Mouse (Mus musculus): ENCODE measurements at regions not wholly inside any gene's neighbourhood (a gene's known extent, or its start where the extent isn't known, plus 50 kb on each side); places are given as distances from the start of the nearest gene placed in this dataset.
A peak's percentile ranks its signal among the peaks of the same experiment; 100 is the strongest.

DNA sequence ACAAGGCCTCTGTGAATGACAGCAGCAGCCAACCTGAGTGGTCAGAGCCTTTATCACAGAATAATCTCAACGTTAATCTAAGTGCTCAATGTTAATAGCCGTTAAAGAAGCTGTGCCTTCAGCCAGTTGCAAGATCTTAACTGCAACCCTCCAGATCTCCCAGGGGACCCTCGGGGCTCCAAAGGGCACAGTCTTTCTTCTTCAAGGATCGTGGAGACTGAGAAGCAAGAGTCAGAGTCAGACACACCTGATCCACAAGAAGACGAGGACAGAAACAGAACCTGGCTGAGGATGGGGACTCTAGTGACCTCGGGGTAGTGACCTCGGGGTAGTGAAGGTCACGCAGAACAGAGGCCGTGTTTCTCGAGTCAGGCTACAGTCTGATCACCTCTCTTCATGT lies 206.0 kb downstream of the Sptssa start:
- DNase-seq (ENCODE audit: low spot score): no peak

DNA sequence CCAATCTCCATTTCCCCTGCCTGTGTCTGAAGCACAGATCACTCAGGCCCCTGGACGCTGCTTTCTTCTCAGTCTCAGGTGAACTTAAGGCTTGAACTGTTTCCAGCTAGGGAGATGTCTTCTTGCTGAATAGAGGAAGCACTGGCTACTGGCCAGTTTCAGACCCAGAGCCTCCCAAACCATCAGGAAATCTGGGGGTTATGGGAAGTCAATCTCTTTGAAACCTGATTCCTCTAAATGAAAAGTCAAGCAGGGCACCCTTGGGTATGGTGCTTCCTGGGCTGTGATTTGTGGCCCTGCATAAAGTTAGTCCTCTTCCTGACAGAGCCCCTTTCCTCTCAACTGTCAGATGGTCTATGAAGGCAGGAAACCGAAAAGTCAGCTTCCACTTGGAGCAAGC lies 208.2 kb downstream of the Sptssa start:
- no peak for DNase-seq (ENCODE audit: low spot score)

DNA sequence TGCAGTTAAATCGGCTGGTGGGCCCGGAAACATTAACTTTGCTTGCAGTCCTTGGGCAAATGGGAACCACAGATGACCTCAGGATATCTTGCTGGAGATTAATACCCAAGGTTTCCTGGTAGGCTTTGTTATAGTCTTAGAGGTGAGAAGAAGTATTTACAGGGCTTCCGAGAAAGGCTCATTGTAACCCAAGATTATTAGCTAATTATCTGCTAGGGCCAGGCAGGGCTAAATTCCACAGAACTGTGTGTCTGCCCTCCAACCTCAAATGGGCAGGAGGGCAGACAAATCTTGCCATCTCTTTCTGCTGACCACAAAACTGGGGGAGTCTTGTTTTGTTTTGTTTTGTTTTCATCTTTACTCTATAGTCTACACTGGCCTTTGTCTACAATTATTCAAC lies 209.0 kb downstream of the Sptssa start:
- no peak for DNase-seq (ENCODE audit: low spot score)

DNA sequence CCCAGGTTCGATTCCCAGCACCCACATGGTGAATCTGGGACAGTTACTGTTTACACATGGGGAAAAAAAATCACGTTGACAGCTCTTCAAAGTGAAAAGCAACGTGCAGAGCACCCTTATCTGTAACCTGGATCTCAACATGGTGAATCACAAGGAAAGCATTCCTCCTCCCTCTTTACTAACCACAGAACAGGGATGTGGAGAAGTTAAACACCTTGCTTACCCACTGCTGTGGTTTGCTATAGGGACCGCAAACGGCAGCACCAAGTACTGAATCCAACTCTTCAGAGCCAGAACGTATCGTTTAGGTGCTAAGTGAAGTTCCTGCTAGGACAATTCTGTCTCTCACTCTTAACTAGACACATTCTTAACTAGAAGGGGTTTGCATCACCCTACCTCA lies 210.0 kb downstream of the Sptssa start:
- no peak for DNase-seq (ENCODE audit: low spot score)

DNA sequence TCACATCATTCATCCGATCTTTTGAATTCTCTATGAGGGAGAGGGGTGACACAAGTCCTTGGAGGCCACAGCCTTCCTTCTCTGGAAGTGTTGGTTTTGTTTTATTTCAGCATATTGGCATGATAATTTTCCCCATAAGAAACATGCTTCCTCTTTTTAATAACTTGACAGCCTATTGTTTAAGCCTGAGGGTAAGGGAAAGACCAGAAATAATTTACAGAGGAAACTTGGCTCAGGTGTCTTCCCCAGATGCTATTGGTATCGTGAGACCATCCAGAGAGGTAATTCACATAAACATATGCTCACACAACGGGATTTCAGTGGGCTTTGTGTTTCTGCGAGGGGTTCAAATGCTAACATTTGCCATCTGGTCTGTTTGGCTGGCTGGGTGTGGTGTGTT lies 212.0 kb downstream of the Sptssa start:
- DNase-seq (ENCODE audit: low spot score): no peak

DNA sequence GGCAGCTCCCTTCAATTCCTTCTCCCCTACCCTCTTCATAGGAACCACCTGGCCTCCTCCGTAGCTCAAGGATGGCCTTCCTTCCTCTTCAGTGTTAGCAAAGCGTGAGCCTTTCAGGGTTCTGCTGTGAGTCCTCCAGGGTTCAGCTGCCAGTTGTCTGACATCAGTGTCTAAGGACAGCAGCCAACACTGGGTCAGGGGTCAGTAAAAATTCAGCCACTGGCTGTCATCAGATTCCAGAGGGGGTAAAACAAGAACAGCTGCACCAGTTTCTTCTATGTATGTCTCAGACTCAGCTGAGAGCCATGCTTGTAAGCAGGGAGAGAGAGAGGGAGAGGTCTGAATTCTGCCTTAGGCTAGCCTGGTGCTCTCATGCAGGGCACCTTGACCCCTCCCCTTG lies 213.1 kb downstream of the Sptssa start:
- no peak for DNase-seq (ENCODE audit: low spot score)

DNA sequence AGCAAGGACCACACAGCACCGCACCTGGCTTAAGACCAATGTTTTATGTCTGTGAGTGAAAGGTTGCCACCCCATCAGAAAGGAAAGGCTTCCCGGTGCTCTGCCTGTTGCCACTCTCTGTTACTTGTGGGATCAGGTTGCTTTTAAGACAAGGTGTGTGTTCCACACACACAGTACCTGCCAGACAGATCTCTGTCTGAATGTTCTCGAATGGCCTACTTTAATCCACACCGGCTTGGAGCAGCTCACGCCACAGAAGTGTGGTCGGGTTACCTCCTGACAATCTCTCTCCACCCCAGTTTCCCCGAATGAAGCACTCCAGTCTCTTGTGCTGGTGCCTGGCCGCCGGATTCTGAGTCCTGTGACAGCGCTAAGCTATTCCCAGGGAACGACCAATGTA lies 214.0 kb downstream of the Sptssa start:
- DNase-seq (ENCODE audit: low spot score): no peak

DNA sequence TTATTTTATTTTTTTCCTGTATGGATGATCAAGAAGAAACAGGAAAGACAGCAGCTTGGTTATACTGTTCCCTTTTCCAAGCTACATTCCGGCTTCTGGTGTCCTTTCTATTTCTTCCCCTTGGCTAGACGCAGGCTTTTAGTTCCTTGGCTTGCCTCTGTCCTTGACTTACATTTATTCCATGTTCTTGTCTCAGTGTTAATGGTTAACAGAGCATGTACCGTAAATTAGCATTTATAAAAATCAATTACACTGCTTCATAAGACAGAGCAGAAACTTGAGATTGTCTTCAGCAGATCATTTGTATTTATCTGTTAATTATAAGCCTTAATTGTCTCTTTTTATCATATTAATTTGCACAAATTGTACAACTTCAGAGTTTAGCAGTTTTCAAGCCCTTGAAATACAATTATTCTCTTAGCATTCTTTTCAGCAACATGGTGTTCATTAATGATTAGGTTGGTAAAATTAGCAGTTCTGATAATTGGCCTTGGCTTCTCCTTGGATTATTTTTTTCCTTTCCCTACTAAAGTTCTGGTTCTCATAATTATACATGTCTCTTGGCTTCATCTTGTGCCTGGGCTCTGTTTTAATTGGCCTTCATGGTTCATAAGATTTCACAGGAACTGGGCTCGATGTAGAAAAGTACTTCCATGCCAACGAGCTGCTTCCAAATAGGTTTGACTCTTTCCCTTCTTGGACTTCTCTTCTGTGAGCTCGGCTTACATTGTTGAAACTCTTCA lies 215.4 kb downstream of the Sptssa start:
- DNase-seq (ENCODE audit: low spot score): no peak

DNA sequence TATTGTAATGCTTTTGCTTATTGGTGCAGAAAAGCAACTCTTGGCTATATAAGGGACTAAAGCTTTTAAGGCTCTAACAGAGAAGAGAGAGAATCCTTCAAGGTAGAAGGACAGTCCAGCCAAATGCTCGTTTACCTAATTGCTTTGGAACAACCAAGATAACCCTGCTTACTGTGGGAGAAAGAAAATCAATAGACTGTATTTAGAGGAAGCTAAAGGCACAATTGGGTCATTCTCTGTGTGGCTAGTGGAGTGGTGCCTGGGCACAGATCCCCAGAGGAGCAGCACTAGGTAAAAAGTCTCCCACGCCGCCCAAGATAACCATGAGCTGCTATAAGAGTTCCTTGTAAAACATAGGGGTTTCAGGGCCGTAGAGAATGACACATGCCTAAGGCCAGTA lies 217.6 kb downstream of the Sptssa start:
- no peak for DNase-seq (ENCODE audit: low spot score)

DNA sequence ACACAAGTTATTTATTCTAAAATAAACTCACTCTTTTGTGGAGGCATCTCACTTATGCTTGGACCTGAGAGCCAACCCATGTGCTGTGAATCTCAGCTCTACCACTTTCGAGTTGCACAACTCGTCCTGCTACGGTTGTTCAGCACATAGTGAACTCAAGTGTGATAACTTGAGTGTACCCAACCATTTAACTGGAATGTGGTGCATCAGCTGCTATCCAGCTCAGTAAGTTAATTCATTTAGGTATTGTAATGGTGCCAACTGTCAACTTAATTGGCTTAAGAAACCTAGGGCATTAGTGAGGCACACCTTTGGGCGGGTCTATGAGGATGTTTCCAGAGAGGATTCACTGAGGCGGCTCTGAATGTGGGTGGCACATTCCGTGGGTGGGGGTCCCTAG lies 221.6 kb upstream of the Egln3 start:
- no peak for DNase-seq (ENCODE audit: low spot score)

DNA sequence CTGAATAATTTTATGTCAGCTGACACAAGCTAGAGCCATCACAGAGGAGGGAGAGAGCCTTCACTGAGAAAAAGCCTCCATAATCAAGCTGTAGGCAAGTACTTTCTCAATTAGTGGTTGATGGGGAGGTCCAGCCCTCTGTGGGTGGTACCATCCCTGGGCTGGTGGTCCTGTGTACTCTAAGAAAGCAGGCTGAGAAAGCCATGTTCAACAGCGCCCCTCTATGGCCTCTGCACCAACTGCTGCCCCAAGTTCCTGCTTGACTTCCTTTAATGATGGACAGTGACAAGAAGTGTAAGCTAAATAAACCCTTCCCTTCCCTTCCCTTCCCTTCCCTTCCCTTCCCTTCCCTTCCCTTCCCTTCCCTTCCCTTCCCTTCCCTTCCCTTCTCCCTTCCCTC lies 211.2 kb upstream of the Egln3 start:
- no peak for DNase-seq (ENCODE audit: low spot score)

DNA sequence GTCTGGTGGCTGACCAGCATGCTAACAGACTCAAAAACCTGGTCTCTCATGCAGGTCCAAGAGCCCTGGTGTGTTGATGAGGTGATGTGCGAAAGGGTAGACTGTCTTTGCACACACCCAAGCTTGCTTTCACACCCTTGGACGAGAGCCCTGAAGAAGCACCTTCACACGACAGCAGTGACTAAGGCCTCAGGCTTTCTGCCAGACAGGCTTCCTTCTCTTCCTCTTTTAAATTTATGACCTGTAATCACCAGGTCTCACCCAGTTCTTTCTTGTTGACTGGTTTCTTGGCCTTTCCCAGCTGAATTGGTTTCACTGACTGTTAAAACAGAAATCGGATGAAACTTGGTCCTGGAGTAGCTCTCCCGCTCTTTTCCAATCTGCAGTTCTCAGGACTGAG lies 210.5 kb upstream of the Egln3 start:
- no peak for DNase-seq (ENCODE audit: low spot score)

DNA sequence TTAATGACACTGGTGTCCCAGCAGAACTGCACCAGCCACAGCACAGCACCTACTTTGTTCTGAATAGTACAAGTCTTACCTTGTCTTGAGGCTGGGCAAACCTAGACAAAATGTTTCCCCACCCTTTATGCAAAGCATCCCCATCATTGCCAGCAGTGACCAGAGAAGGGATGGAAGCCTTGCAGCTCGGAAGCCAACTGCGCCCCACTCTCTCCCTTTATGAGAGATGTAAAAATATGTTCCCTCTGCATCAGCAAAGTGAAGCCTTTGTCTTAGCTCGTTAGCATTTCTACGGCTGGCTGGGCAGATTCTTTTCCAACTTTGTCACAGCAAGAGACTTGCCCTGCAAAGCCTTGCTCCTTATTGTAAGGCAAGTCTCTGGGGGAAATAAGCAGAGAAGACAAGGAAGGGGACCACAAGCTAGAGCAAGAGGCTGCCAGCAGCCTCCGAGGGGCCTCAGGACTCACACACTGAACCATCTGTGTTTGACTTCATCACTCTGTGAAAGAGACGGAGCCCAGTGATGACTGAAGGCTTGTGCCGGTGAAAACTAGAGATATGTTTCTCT lies 206.5 kb upstream of the Egln3 start:
- no peak for DNase-seq (ENCODE audit: low spot score)

DNA sequence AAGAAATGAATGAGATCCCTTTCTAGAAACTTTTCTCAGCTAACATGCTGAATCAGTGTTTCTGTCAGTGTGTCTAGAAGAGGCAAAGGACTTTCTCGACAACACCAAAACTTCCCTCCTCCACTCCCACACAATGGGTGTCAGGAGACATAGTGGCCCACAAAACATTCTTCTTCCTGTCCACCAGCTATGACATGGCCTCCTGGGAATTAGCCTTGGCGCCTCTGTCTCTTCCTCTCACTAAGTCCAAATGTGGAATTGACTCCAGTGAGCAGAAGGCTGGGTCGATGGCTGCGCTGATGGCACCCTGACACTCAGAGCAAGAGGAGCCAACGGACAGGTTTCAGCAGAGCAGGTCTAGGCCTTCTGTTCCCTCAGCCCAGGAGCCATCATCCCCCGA lies 205.2 kb upstream of the Egln3 start:
- DNase-seq (ENCODE audit: low spot score): no peak

DNA sequence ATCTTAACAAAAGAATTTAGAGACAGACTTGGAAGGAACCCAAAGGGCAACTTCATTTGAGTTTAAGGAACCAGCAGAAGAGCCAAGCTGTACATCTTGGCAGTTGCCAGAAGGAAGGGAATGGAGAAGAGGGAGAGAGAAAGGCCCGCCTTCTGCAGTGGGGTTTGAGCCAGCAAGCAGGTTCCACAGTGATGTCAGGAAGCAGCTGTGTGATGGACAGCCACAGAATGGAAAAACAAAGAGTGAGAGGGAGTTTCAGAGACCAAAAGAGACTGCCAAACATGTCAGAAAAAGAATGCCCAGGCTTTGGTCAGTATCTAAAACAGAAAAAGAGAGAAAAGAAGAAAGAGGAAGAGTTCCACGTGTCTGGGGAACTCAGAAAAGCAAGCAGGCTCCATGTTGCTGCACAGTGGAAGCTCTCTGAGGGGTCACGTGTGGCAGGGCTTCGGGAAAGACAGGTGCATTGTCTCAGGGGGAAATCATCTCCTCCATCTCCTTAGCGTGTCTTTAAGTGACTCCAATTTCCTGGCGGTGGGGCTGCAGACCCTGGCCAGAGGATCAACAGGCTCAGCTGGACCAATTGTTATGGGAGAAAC lies 203.7 kb upstream of the Egln3 start:
- no peak for DNase-seq (ENCODE audit: low spot score)

DNA sequence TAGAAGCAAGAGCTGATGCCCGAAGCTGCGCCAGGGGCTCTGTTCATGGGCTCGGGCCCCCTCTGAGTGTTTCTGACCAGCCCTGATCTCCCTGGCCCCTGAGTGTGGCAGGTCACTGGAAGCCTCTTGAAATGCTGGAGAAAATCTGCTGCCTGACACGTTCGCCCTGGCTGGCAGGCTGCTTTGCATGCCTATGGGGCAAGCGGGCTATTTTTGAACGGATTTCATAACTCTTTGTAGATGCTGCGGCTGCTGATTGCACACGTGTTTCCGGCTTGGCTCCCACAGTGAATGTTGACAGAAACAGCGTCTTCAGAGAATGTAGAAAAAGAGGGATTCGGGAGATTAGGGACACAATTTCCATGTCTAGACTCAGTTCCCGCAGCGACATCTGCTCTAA lies 201.4 kb upstream of the Egln3 start:
- DNase-seq (ENCODE audit: low spot score): peak; percentile 55

DNA sequence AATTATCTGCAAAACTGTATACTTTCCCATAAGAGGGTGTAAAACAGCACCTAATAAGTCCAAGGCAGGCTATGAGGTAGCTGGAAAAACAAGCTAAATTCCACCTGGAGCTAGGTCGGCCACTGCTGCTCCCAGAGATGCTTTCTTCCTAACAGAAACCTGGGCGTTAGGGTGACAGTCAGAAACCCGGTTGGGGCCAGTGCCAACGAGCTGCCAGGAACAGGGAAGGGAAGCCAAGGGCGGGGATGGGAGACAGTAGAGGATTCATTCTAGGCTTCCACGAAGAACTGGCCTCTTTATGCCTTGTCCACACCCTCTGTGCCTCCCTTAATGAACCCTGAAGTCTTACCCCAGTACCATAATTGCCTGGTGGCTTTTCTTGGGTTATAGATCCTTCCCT lies 198.9 kb upstream of the Egln3 start:
- DNase-seq (ENCODE audit: low spot score): no peak

DNA sequence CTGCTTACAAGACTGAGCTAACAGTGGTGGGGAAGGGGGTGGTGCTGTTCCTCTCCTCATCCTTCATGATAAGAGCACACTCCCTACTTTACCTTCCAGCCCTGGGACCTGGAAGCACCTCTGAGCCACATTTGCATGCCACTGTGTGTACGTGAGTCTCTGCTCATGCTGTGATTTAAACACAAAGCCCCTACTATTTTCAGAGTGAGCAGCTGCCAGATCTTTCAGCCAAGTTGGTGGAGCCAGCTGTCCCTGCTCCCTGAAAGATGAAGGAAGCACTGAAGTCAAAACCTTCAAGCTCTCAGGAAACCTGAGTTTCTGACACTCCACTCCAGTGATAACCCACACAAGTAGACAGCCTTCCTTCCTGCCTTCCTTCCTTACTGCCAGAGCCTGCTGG lies 198.0 kb upstream of the Egln3 start:
- DNase-seq (ENCODE audit: low spot score): no peak

DNA sequence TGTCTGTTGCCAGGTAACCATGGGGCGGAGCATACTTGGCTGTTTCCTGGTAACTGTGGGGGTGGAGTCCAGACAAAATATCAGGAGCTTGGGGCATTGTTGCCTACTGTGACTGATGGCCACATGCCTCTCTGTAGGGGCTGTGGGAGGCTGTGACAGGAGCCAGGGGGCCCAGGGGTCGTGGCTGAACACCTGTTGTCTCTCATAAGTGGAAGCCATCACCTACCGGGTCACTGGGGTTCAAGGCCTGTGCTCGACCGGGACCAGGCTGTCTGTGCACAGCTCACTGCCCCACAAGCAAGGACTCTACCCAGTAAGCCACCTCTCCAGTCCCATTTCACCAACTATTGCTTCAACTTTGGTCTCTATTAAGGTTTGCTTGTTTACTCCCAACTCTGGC lies 196.4 kb upstream of the Egln3 start:
- no peak for DNase-seq (ENCODE audit: low spot score)

DNA sequence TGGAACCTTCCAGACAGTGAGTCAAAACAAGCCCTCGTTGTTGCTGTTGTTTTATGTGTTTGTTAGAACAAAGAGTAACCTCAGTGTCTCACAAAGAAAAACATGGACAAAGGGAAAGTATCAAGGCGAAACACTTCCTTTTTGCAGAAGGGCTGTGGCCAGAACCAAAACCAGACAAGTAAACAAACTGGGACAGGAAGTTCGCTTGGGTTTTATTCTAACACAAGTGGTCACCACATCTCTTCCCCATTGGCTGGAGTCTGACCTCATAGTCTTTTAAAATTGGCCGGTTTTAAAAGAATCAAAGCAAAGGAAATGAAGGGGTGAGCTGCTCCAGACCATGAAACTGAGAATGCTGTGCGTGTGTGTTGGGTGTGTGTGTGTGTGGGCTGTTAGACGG lies 194.4 kb upstream of the Egln3 start:
- no peak for DNase-seq (ENCODE audit: low spot score)

DNA sequence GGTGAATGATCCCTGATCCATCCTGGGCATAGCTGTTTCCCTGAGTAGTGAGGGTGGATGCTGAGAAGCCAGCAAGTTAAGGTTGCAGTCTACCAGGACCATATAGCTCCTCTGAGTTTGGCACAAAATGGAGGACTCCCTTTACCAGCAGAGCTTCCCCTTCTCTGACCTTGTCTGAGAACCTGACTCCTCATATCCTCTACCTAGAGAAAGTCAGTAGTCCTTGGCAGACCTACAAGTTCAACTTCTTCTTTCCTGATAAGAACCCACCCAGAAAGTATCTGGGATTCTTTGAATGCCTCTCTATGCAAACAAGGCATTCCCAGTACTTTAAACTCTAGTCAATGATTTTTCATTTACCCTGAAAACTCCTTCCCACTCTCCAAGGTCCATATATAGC lies 193.3 kb upstream of the Egln3 start:
- no peak for DNase-seq (ENCODE audit: low spot score)

DNA sequence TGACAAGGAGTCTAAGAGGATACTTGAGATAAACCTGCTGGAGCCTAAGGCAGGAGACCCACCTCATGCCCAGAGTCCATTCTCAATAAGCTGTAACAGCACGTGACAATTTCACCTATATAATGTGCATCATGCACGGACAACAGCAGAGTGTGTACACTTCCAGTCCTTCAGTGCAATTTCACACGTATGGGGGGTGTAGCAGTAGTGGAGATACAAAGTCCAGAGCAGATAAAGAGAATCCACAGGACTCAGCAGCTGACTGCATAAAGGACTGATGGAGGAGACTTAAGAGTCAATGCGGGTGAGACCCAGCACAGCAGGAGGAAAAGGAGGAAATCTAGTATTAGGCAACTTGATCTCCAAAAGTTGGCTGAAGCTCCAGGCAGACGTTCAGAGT lies 192.7 kb upstream of the Egln3 start:
- no peak for DNase-seq (ENCODE audit: low spot score)

DNA sequence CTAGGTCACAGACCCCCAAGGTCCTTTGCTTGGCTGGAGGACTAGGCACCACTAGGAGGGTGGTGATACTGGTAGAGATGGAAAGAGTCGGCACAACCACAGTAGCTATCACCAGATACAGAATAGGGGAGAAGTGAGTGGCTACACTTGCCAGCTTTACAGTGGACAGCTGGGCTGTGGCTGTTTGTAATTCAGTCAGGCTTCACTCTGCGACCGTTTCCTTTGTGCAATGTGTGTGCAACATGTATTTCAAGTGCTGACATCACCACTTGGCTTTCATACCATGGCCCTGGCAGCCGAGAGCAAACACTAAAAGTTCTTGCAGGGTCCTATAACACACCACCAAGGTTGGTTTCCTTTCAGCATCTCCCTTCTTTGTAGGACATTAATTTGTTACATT lies 181.7 kb upstream of the Egln3 start:
- no peak for DNase-seq (ENCODE audit: low spot score)

DNA sequence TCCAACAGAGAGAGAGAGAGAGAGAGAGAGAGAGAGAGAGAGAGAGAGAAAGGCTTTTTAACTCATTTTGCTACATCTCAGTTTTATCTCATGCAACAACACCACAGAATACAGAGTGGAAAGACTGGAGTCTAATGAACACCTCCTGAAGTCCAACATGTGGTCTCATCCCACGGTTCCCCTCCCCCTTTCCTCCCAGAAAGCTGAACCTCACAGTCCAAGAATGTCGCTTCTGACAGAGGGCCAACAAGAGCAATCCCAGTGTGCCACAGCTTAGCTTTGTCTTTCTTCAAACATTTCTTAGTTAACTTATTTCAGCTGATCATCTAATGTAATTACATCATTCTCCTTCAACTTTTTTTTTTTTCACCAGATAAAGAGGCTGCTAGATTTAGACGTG lies 180.5 kb upstream of the Egln3 start:
- no peak for DNase-seq (ENCODE audit: low spot score)
